Mouse (Mus musculus) kidney, postnatal 0 days (tissue): ENCODE measurements at regions not wholly inside any gene's neighbourhood (a gene's known extent, or its start where the extent isn't known, plus 50 kb on each side); places are given as distances from the start of the nearest gene placed in this dataset.

Experiments
- ATAC-seq: fragments of 200-750 bp; cut with Nextera tagmentation; replicated peaks from 2 replicates; pipeline ENCODE4 v1.8.0; 2017; ENCODE audit warnings: low read depth, moderate number of reproducible peaks, moderate TSS enrichment, moderate library complexity; ENCODE audit not compliant: low FRiP score
- DNase-seq: peaks from one replicate; pipeline ENCODE4 v3.0.0-alpha.2; 2016; ENCODE audit warnings: low spot score
- H3K27ac ChIP-seq: fragments of 300-500 bp; sonication (generic); 2 replicates; pipeline ENCODE4 v1.5.1; 2014; ENCODE audit warnings: mild to moderate bottlenecking
- H3K27me3 ChIP-seq: fragments of 300-500 bp; sonication (generic); 2 replicates; pipeline ENCODE4 v1.6.1; 2014; ENCODE audit warnings: low read length, mixed read lengths; ENCODE audit not compliant: insufficient read depth
- H3K36me3 ChIP-seq: fragments of 300-500 bp; sonication (generic); 2 replicates; pipeline ENCODE4 v1.6.1; 2014; ENCODE audit warnings: low read length, mixed read lengths; ENCODE audit not compliant: insufficient read depth
- H3K4me1 ChIP-seq: fragments of 300-500 bp; sonication (generic); replicated peaks from 2 replicates; pipeline ENCODE4 v1.6.1; 2014; ENCODE audit warnings: antibody characterized with exemption, low read length, mixed read lengths; ENCODE audit not compliant: insufficient read depth
- H3K4me2 ChIP-seq: fragments of 300-500 bp; sonication (generic); 2 replicates; pipeline ENCODE4 v1.6.1; 2014; ENCODE audit warnings: mild to moderate bottlenecking, low read length, moderate library complexity, mixed read lengths
- H3K4me3 ChIP-seq: fragments of 300-500 bp; sonication (generic); replicated peaks from 2 replicates; pipeline ENCODE4 v1.5.1; 2014; ENCODE audit warnings: low read depth, low read length
- H3K9ac ChIP-seq: fragments of 300-500 bp; sonication (generic); 2 replicates; pipeline ENCODE4 v1.6.1; 2014; ENCODE audit warnings: low read depth, low read length
- H3K9me3 ChIP-seq: fragments of 300-500 bp; sonication (generic); replicated peaks from 2 replicates; pipeline ENCODE4 v1.6.1; 2016; ENCODE audit warnings: low read length, inconsistent platforms, mixed read lengths
- CTCF ChIP-seq: IDR thresholded peaks from 2 replicates; pipeline ENCODE4 v1.5.1; 2016; ENCODE audit warnings: antibody characterized with exemption, low read depth, mild to moderate bottlenecking, moderate library complexity
- WGBS: fragments of 180-500 bp; shearing (Covaris S2); extraction: QIAGEN DNeasy Blood & Tissue Kit; methylation state at CpG from one replicate; pipeline ENCODE4 v1.1.7; 2014; 5-methylcytosine and 5-hydroxymethylcytosine counted together

GRCm38 (mm10) chr12:118488038-118488437 lies 186.8 kb upstream of the Sp4 start:
- no peak for DNase-seq
- Histone ChIP-seq H3K4me1 (no peaks in the 10 kb centered on the region), H3K27me3 (no peaks in the 10 kb centered on the region), H3K4me2 (no peak overlapping the region), H3K27ac (no peak overlapping the region), H3K36me3 (no peaks in the 10 kb centered on the region), H3K9me3 (no peaks in the 10 kb centered on the region), H3K9ac (no peak overlapping the region), H3K4me3 (no peak overlapping the region)
- ATAC-seq, result no peak
- no peak for TF ChIP-seq CTCF
- WGBS, result 82% methylated on average over 5 of the region's 5 CpGs

- H3K9ac ChIP-seq, result no peak overlapping the region
- WGBS, result 83% methylated on average over 6 of the region's 6 CpGs
- no peak overlapping the region for H3K4me2 ChIP-seq
- ATAC-seq, result no peak
- DNase-seq, result no peak
- no peaks in the 10 kb centered on the region for H3K27me3 ChIP-seq
- no peak for TF ChIP-seq CTCF
- H3K9me3 ChIP-seq, result no peaks in the 10 kb centered on the region
- H3K4me3 ChIP-seq, result no peak overlapping the region
- H3K36me3 ChIP-seq, result no peaks in the 10 kb centered on the region
- no peak overlapping the region for H3K27ac ChIP-seq
- H3K4me1 ChIP-seq, result no peaks in the 10 kb centered on the region
Measured at GRCm38 (mm10) chr12:118486434-118486833, 185.2 kb upstream of the Sp4 start.

GRCm38 (mm10) chr12:118481347-118481746 lies 180.1 kb upstream of the Sp4 start:
- Histone ChIP-seq H3K4me1 (no peaks in the 10 kb centered on the region), H3K4me3 (no peak overlapping the region), H3K9me3 (no peaks in the 10 kb centered on the region), H3K27ac (no peak overlapping the region), H3K9ac (no peak overlapping the region), H3K36me3 (no peaks in the 10 kb centered on the region), H3K27me3 (no peaks in the 10 kb centered on the region), H3K4me2 (no peak overlapping the region)
- DNase-seq, result no peak
- no peak for ATAC-seq
- TF ChIP-seq CTCF, result no peak
- WGBS, result 69% methylated on average over 2 of the region's 2 CpGs

- no peak overlapping the region for H3K27ac ChIP-seq
- no peaks in the 10 kb centered on the region for H3K4me1 ChIP-seq
- DNase-seq, result no peak
- no peak for TF ChIP-seq CTCF
- H3K36me3 ChIP-seq, result no peaks in the 10 kb centered on the region
- no peak overlapping the region for H3K4me3 ChIP-seq
- no peak overlapping the region for H3K9ac ChIP-seq
- H3K4me2 ChIP-seq, result no peak overlapping the region
- 74% methylated on average over 3 of the region's 3 CpGs for WGBS
- no peak for ATAC-seq
- no peaks in the 10 kb centered on the region for H3K27me3 ChIP-seq
- no peaks in the 10 kb centered on the region for H3K9me3 ChIP-seq
Measured at GRCm38 (mm10) chr12:118474732-118475131, 173.5 kb upstream of the Sp4 start.

GRCm38 (mm10) chr12:118466837-118467236 lies 165.6 kb upstream of the Sp4 start:
- Histone ChIP-seq H3K4me3 (no peak overlapping the region), H3K27me3 (no peaks in the 10 kb centered on the region), H3K4me2 (no peak overlapping the region), H3K9me3 (no peaks in the 10 kb centered on the region), H3K36me3 (no peaks in the 10 kb centered on the region), H3K4me1 (no peaks in the 10 kb centered on the region), H3K27ac (no peak overlapping the region), H3K9ac (no peak overlapping the region)
- TF ChIP-seq CTCF, result peak; percentile 7; the same call in 1 of the 2 replicates
- DNase-seq, result no peak
- 77% methylated on average over 3 of the region's 3 CpGs for WGBS
- no peak for ATAC-seq

GRCm38 (mm10) chr12:118457493-118458408 lies 156.5 kb upstream of the Sp4 start:
- ATAC-seq, result peak; percentile 66; the same call in 1 of the 2 replicates
- no peak overlapping the region for H3K4me3 ChIP-seq

More at GRCm38 (mm10) chr12:118457493-118458408, 156.5 kb upstream of the Sp4 start:
- Histone ChIP-seq H3K9ac (no peak overlapping the region), H3K4me2 (peak overlapping the region; percentile 16; the same call in 1 of the 2 replicates), H3K27me3 (peaks cover 27% of the 10 kb centered on the region), H3K36me3 (no peaks in the 10 kb centered on the region), H3K4me1 (no peaks in the 10 kb centered on the region), H3K9me3 (no peaks in the 10 kb centered on the region), H3K27ac (no peak overlapping the region)
- TF ChIP-seq CTCF, result peak; percentile 77
- DNase-seq, result peak; percentile 78
- WGBS, result 13% methylated on average over 36 of the region's 36 CpGs
